Mouse (Mus musculus): ENCODE measurements around the gene Yod1. TPM values are rescaled to one million over a fixed set of nuclear protein-coding genes. Genes with fewer than 3 reads are reported as not detected.

Gene Yod1
- polyA plus RNA-seq, 1 experiment from 2014 or later: 15.0 TPM

DNA sequence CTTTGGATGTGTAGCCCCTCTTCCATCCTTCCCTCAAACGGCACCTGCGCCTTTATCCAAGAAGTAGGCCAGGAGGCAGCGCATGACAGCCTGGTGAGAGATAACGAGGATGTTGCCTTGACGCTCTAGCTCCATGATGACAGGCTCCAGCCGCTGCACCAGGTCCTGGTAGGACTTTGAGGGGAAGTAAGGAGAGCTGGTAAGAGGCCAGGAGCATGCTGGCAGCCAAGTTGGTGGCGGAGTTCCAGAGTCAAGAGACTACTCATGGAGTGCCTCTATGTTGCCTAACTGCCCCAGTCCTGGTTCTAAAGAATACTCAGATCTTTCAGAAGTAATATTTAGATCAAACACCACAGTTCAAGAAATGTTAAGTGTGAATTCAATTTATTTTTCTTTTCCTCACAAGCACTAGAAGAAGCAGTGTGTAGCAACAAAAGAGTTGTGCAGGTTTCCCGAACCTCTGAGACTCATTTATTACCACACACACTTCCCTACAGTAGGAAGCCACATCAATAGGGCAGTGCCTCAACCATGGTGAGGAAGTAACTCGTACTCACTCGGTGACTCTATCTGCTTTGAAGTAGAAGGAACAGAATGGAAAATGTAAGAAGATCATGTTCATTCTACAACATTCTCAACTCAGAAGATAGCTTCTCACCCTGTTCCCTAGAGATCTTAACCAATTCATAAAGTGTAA, 17.0 kb upstream of the Yod1 start:
- ATAC-seq: peak; percentile 85
- TF ChIP-seq EP300 (IDR thresholded peaks at IDR 0.05): peak; percentile 20; the same call in 1 of the 2 replicates
- no peak for TF ChIP-seq CTCF (IDR thresholded peaks at IDR 0.05)
- 72% methylated on average over 10 of the region's 10 CpGs for WGBS
- Histone ChIP-seq H3K27me3 (replicated peaks; ENCODE audit: insufficient read depth, low read length) (no peaks in the 10 kb centered on the region), H3K9ac (replicated peaks; ENCODE audit: low read depth) (no peak overlapping the region), H3K36me3 (ENCODE audit: insufficient read depth, low read length) (peaks cover 29% of the 10 kb centered on the region), H3K9me3 (ENCODE audit: low read length) (no peaks in the 10 kb centered on the region), H3K4me3 (ENCODE audit: low read depth, low read length) (no peak overlapping the region), H3K4me2 (replicated peaks; ENCODE audit: low read depth, low read length) (no peak overlapping the region), H3K27ac (ENCODE audit: low read length) (peak overlapping the region; percentile 51; the same call in 1 of the 2 replicates), H3K4me1 (ENCODE audit: insufficient read depth, low read depth, low read length) (no peaks in the 10 kb centered on the region)
- DNase-seq (ENCODE audit: low spot score): peak; percentile 79

- no peak for TF ChIP-seq CTCF (IDR thresholded peaks at IDR 0.05)
- no peak for TF ChIP-seq EP300 (IDR thresholded peaks at IDR 0.05)
- Histone ChIP-seq H3K36me3 (ENCODE audit: insufficient read depth, low read length) (peaks cover 33% of the 10 kb centered on the region), H3K4me2 (replicated peaks; ENCODE audit: low read depth, low read length) (no peak overlapping the region), H3K4me3 (ENCODE audit: low read depth, low read length) (no peak overlapping the region), H3K9ac (replicated peaks; ENCODE audit: low read depth) (no peak overlapping the region), H3K27ac (ENCODE audit: low read length) (no peak overlapping the region), H3K27me3 (replicated peaks; ENCODE audit: insufficient read depth, low read length) (no peaks in the 10 kb centered on the region), H3K4me1 (ENCODE audit: insufficient read depth, low read depth, low read length) (no peaks in the 10 kb centered on the region), H3K9me3 (ENCODE audit: low read length) (no peaks in the 10 kb centered on the region)
- 95% methylated on average over 11 of the region's 11 CpGs for WGBS
- no peak for DNase-seq (ENCODE audit: low spot score)
- no peak for ATAC-seq
Measured at GRCm38 (mm10) chr1:130701976-130702375, 15.2 kb upstream of the Yod1 start.

DNA sequence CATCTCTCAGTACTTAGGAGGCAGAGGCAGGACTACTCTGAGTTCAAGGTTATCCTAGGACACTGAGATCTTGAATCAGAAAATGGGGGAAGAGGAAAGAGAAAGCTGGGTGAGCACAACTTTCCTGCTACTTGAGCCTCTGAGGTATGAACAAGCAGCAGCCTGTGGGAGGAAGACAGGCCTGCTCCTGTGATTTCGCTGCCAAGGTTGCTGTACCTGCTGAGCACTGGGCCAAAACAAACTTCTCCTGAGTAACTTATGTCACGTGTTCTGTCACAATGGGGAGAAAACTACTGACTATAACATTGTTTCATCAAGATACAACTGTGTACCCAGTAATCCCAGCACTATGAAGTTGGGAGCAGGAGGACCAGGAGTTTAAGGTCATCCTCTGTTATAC, 13.5 kb upstream of the Yod1 start:
- no peaks in the 10 kb centered on the region for H3K9me3 ChIP-seq (ENCODE audit: low read length)
- WGBS: 56% methylated on average over 2 of the region's 2 CpGs
- ATAC-seq (peak; percentile 75), DNase-seq (ENCODE audit: low spot score) (peak; percentile 82)
- peaks cover 27% of the 10 kb centered on the region for H3K36me3 ChIP-seq (ENCODE audit: insufficient read depth, low read length)
- H3K9ac ChIP-seq (replicated peaks; ENCODE audit: low read depth): no peak overlapping the region
- TF ChIP-seq CTCF (IDR thresholded peaks at IDR 0.05) (no peak), EP300 (IDR thresholded peaks at IDR 0.05) (no peak)
- H3K27ac ChIP-seq (ENCODE audit: low read length): no peak overlapping the region
- no peak overlapping the region for H3K4me2 ChIP-seq (replicated peaks; ENCODE audit: low read depth, low read length)
- H3K4me3 ChIP-seq (ENCODE audit: low read depth, low read length): no peak overlapping the region
- H3K4me1 ChIP-seq (ENCODE audit: insufficient read depth, low read depth, low read length): no peaks in the 10 kb centered on the region
- H3K27me3 ChIP-seq (replicated peaks; ENCODE audit: insufficient read depth, low read length): no peaks in the 10 kb centered on the region

- Histone ChIP-seq H3K4me1 (ENCODE audit: insufficient read depth, low read depth, low read length) (no peaks in the 10 kb centered on the region), H3K27me3 (replicated peaks; ENCODE audit: insufficient read depth, low read length) (no peaks in the 10 kb centered on the region), H3K4me3 (ENCODE audit: low read depth, low read length) (no peak overlapping the region), H3K4me2 (replicated peaks; ENCODE audit: low read depth, low read length) (no peak overlapping the region), H3K36me3 (ENCODE audit: insufficient read depth, low read length) (0 out of 2 replicates have a peak, but pooled peaks cover 3% of the 10 kb centered on the region), H3K27ac (ENCODE audit: low read length) (no peak overlapping the region), H3K9ac (replicated peaks; ENCODE audit: low read depth) (no peak overlapping the region), H3K9me3 (ENCODE audit: low read length) (no peaks in the 10 kb centered on the region)
- WGBS: 89% methylated on average over 22 of the region's 22 CpGs
- no peak for ATAC-seq
- no peak for DNase-seq (ENCODE audit: low spot score)
- TF ChIP-seq EP300 (IDR thresholded peaks at IDR 0.05) (no peak), CTCF (IDR thresholded peaks at IDR 0.05) (no peak)
Measured at GRCm38 (mm10) chr1:130710283-130711080, 6.6 kb upstream of the Yod1 start.

DNA sequence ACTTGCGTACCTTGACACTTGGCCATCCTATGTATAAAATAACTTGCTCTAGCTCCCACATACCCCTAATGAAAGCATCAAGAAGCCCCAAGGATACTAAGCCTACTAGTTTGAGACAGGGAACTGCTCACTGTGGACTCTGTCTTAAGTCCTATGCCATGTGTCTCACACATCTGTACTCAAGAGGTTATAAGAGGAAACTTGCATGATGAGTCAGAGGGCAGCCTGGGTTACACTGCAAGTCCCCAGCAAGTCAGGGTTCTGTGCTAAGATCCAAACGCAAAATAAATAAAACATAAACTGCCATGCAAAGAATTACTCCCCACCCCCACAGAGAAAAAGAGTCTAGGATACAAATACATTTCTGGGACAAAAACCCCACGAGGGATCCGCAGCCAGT, 3.1 kb upstream of the Yod1 start:
- Histone ChIP-seq H3K27ac (ENCODE audit: low read length) (no peak overlapping the region), H3K4me2 (replicated peaks; ENCODE audit: low read depth, low read length) (peak overlapping the region; percentile 76; the same call in 1 of the 2 replicates), H3K36me3 (ENCODE audit: insufficient read depth, low read length) (no peaks in the 10 kb centered on the region), H3K4me3 (ENCODE audit: low read depth, low read length) (no peak overlapping the region), H3K9ac (replicated peaks; ENCODE audit: low read depth) (no peak overlapping the region), H3K4me1 (ENCODE audit: insufficient read depth, low read depth, low read length) (peaks cover 4% of the 10 kb centered on the region; the same call in 1 of the 2 replicates), H3K9me3 (ENCODE audit: low read length) (no peaks in the 10 kb centered on the region), H3K27me3 (replicated peaks; ENCODE audit: insufficient read depth, low read length) (no peaks in the 10 kb centered on the region)
- ATAC-seq (no peak), DNase-seq (ENCODE audit: low spot score) (peak; percentile 12)
- TF ChIP-seq EP300 (IDR thresholded peaks at IDR 0.05): no peak
- WGBS: 87% methylated on average over 4 of the region's 4 CpGs

- H3K4me1 ChIP-seq (ENCODE audit: insufficient read depth, low read depth, low read length): peaks cover 4% of the 10 kb centered on the region; the same call in 1 of the 2 replicates
- peak within 1 kb of the TSS; percentile 90 for H3K4me3 ChIP-seq (ENCODE audit: low read depth, low read length)
- no peaks in the 10 kb centered on the region for H3K27me3 ChIP-seq (replicated peaks; ENCODE audit: insufficient read depth, low read length)
- TF ChIP-seq EP300 (IDR thresholded peaks at IDR 0.05) (peak; percentile 90), CTCF (IDR thresholded peaks at IDR 0.05) (no peak)
- H3K9me3 ChIP-seq (ENCODE audit: low read length): no peaks in the 10 kb centered on the region
- peak within 1 kb of the TSS; percentile 91 for H3K27ac ChIP-seq (ENCODE audit: low read length)
- DNase-seq (ENCODE audit: low spot score): peak; percentile 97
- peak within 1 kb of the TSS; percentile 76 for H3K4me2 ChIP-seq (replicated peaks; ENCODE audit: low read depth, low read length)
- ATAC-seq: peak; percentile 95
- WGBS: under 1% methylated on average over 35 of the region's 38 CpGs
- H3K36me3 ChIP-seq (ENCODE audit: insufficient read depth, low read length): no peaks in the 10 kb centered on the region
- peak within 1 kb of the TSS; percentile 93 for H3K9ac ChIP-seq (replicated peaks; ENCODE audit: low read depth)
Measured at GRCm38 (mm10) chr1:130715561-130716217, 1.4 kb upstream of the Yod1 start, which contains the start of gene Gm29427. Gene Gm29427 (minus strand): TSS chr1:130715799.
